Mouse (Mus musculus) heart, embryonic 15.5 days (tissue): Measurements from ENCODE around the gene Pdcd2l. TPM values are rescaled to one million over a fixed set of nuclear protein-coding genes. Genes with fewer than 3 reads are reported as not detected.

ENCODE experiments used
- polyA plus RNA-seq: library from polyadenylated mRNA; unstranded; fragments of >200 nt; fragmentation: Nextera tagmentation; extraction: Ambion mirVana; gene quantifications from 2 replicates; pipeline ENCODE4 v1.2.1, GENCODE M21; 2015

The Pdcd2l gene
- polyA plus RNA-seq, 1 experiment from 2014 or later = 46.9 TPM

Other genes with a start within 250 kb of the Pdcd2l start
- not detected in 2 replicates for gene Scgb2b27, start 182.7 kb downstream of the Pdcd2l start, polyA plus RNA-seq
- not detected in 2 replicates for gene Scgb1b27, start 175.2 kb downstream of the Pdcd2l start, polyA plus RNA-seq
- not detected in 2 replicates for gene Scgb1b30, start 101.2 kb downstream of the Pdcd2l start, polyA plus RNA-seq
- 4.3 and 6.5 TPM in 2 replicates for gene Wtip, start 63.4 kb downstream of the Pdcd2l start, polyA plus RNA-seq
- gene Uba2, start 27.1 kb downstream of the Pdcd2l start, polyA plus RNA-seq = 89.0 and 108 TPM in 2 replicates
- gene Gpi1, start 33.7 kb upstream of the Pdcd2l start, polyA plus RNA-seq = 660 and 727 TPM in 2 replicates
- 0.31 TPM in 1 of 2 replicates, not detected in the other for gene Gm6096, start 54.4 kb upstream of the Pdcd2l start, polyA plus RNA-seq
- 28.2 and 32.5 TPM in 2 replicates for gene 4931406P16Rik, start 116.9 kb upstream of the Pdcd2l start, polyA plus RNA-seq
- gene Lsm14a, start 196.7 kb upstream of the Pdcd2l start, polyA plus RNA-seq = 57.1 and 63.1 TPM in 2 replicates